Mouse (Mus musculus) retina, adult 2 months (tissue): Measurements from ENCODE around the gene Pgpep1.

ENCODE experiments used
- DNase-seq: peaks from one replicate; pipeline ENCODE4 v3.0.0-alpha.2; 2012; ENCODE audit warnings: low read depth, low spot score

Pgpep1 gene

DNA sequence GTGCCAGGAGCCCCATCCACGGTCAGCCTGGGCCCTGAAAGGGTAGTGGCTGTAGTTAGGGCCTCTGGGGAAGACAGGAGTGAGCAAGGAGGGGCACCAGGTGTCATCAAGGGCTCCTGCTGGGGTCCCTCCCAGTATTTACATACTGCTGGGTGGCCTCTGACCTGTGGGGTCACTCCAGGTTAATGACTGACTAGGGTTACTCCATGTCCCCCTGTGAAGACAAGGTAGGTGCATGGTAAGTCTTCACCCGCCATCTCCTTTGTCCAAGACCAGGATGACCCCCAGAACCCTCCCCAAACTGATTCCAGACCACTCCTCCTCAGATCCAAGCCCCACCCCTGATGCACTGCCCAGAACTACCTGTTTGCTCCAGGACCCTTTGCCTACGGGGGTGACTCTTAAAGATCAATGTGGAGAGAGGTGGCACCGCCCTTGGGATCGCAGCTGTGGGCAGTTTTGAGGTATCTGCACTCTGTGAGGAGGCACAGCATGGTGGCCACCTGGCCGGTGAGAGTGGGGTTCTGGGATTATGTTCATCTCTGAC, 27.8 kb downstream of the Pgpep1 start, which contains the start of gene Gdf15:
Gdf15 (minus strand) TSS at position 111 of the 547 bp plus-strand sequence.
- DNase-seq, result no peak

DNA sequence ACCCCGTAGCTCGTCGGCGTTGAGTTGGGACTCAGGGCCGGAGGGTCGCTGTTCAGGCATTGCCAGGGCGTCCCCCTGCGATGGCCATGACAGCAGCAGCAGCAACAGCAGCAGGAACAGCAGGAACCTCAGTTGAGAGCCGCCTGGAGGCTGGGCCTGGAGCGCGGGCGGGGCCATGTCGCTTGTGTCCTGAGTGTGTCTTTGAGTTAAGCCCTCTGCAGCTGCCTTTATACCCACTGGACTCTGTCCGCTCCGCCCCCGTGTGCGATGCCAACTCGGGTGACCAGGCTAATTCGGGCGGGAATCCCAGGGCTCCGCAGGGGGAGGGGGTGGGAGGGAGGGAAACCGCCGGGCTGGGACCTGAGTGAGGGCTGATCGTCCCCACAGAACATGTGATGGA, 28.8 kb downstream of the Pgpep1 start:
- no peak for DNase-seq

DNA sequence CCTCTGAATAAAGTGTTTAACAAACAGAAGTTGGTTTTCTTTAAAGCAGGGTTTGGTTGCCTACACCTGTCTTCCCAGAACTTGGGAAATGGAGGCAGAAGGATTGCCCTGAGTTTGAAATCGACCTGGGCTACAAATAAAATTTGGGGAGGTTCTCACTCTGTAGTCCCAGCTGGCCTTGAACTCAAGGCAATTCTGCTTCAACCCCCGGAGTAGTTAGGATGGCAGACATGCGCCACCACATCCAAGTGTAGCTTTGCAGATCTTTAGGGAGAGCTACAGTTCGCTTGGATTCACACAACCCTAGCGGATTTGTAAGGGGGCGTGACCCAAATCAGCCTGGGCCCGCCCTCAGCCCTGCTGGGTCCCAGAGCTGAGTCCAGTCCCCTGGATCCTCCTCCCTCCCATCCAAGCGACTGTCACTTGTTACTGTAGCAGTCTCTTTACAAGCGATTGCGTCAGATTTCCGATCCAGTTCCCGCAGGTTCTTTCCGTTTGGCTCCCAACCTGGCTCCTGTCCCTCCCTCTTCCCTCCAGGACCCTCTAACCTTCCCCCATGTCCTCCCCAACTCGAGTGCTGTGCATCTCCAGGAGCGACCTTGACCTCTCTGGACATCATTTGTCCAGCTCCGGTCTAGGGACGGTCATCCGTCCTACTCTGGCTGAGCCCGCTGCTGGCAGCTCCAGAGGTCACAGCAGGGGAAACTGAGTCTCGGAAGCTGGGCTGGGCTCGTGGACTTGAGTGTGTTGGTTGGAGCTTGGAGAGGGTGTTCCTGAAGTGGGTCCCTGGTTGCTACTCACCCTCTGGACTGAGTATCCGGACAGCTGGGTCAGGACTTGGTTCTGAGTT, 29.4 kb downstream of the Pgpep1 start:
- no peak for DNase-seq

DNA sequence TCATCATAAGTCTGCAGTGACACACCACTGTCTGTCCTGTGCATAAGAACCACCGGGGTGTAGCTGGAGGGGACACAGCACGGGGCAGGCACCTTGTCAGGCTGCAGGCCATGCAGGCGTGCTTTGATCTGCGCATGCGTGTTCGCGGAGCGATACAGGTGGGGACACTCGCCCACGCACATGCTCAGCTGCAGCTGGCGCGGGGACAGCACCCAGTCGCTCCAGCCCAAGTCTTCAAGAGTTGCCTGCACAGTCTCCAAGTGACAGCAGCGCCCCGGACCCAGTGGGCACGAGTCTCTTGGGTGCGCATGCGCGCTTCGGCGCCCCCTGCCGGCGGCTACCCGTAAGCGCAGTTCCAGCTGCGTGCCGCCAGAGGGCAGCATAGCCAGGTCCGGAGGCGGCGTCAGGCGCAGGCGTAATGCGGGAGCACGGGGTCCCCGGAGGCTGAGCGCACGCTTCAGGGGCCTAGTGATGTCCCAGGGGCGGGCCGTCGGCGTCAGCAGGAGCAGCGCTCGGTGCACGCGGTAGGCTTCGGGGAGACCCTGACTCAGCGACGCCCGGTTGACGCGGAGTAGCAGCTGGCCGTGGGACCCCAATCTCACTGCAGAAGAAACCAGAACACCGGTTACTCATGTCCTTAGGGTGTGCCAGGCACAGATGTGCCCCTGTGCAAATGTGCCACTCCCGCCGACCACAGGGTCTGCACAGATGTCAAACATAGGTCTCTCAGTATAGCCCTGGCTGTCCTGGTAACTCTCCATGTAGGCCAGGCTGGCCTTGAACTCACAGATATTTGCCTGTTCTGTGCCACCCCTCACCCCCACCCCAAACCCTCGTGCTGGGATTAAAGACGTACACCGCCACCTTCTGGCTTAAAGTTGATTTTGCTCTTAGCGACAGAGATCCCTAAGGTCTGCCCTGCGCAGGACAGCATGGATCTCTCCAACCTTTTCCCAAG, 30.3 kb downstream of the Pgpep1 start:
- peak; percentile 81 for DNase-seq

DNA sequence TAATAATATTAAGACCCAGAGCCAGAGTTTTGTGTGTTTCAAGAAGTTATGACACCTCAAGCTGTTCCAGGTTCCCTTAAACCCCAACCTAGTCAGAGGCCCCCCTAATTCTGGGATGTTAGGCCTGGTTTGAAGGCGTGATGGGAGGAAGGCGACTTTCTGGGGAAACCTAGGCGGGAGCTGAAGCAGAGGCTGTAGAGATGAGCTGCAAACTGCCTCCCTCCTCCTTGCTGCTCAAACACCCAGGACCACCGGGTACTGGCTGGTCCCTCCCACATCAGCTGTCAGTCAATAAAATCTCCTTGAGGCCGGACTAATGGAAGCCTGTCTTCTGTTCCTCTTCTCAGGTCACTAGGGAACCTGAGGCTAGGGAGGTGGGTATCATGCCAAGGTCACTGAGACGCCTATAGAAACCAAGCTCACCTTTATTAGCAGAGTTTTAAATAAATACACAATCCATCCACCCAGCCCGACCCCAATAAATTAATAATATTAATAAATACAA, 31.1 kb downstream of the Pgpep1 start:
- DNase-seq, result no peak

DNA sequence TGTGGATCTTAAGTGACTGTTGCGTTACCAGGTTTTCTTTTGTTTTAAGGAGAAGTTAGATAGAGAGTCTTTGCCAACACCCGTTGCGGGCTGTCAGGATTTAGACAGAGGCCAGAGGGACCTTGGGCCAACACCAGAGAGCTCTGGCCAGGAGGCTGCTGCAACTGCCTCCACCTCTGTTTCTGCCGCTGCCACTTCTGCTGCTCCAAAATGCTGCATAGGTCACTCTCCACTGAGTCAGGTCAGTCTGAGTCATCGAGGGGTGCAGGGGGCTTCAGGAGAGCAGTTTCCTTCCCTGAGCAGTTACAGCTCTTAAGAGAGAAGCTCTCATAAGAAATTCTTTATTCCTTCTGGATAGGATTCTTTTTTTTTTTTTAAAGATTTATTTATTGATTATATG, 33.1 kb downstream of the Pgpep1 start:
- DNase-seq, result no peak

DNA sequence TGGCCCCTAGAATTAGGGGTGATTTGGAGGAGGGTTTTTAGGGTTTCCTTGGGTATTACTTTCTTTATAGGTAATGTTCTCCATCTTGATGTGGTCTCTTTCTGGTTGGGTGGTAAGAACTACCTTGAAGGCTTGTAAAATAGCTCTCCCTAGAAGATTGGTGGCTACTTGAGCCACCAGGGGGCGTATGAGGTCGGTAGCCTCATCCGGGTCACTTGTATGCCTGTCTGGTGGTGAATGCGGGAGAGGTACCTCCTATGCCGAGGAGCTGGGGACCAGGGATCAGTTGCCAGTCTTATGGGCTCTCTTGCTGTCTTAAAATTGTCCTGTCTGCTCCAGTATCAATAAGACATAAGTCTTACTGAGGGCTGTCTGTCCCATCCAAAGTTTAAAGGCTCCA, 35.1 kb downstream of the Pgpep1 start:
- no peak for DNase-seq

DNA sequence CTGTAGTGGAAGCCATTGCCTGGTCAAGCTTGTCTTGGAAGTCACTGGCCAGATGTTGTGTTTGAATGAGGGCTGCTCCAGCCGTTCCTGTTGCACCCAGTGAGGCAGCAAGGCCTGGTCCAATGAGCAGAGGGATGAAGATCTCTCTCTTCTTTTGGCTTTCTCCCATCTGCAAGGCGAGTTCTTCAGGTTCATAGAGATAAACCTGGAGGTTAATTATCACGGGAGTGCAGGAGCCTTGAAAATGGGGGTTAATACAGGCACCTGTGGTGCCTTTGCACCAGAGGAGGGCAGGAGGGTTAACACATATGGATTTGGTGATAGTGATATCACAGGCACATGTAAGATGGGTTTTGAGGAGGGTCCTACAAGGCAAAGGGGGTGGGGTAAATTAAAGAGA, 38.0 kb downstream of the Pgpep1 start:
- DNase-seq, result no peak

DNA sequence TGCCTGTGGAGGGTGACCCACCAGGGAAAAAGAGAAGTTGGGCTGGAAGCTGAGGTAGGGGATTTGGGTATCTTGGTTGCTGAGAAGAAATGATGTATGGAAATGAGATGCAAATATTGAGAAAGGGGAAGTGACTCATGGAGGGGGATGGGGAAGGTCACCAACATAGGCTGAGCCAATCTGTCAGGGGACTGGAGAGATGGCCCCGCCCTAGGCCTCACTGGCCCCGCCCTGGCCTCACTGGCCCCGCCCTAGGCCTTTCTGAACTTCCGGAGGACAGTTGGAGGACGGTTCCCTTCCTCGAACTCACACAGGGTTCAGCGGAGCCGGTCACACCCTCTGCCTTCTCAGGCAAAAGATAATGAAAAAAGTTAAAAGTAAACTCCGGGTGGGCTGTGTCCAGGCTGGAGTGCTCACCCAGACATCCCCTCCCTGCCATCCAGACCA, 41.3 kb downstream of the Pgpep1 start:
- DNase-seq, result no peak

DNA sequence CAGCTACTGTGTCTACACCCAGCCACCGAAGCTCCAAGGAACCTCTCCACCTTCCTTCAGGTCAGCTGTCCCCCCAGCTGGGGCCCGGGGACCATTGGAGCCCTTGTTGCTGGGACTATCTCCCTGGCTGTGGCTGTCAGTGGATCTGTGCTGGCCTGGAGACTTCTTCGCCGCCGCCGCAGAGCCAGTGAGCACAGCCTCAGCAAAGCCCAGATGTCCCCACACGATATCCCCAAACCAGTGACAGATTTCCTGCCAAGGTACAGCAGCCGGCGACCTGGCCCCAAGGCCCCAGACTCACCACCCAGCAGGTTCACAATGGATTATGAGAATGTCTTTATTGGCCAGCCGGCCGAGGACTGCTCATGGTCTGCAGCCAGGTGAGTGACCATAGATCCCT, 42.2 kb downstream of the Pgpep1 start:
- no peak for DNase-seq

DNA sequence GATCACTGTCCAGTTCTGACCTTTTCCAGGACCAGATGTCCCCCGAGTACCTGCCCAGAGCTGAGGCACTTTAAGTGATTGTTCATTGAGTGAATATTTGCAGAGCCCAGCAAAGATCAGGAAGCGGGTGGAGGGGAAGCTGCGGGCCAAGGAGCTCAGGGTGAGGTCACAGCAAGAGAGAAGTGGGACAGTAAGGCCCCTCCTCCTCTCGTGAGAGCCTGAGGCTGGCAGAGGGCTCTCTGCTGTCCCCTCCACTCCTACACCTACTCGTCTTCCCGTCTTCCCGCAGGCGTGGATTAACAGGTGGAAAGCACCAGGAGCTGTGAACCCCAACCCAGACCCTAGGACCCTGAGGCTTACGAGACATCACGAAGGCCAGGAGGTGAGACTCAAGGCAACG, 43.5 kb downstream of the Pgpep1 start:
- no peak for DNase-seq

DNA sequence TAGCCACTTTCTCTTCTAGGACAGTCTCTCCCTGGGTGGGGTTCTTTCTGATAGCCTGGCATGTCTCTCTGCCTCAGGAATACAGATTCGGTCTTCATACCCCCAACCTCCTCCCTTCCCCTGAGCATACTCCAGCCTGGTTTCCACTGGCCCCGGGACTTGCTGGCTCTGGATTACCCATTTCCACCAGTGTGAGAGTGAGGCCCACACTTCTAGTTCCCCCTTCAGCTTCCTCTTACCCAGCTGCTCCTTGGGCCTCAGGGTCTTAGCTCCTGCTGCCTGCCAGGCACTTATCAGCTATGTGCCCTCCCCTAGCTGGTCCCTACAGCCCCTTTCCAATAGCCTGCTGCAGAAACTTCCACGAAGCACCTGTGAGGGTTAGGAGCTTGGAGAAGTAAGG, 44.3 kb downstream of the Pgpep1 start, which contains the start of gene Lrrc25:
Lrrc25 (plus strand) TSS at position 262 of the 400 bp plus-strand sequence.
- DNase-seq, result no peak

DNA sequence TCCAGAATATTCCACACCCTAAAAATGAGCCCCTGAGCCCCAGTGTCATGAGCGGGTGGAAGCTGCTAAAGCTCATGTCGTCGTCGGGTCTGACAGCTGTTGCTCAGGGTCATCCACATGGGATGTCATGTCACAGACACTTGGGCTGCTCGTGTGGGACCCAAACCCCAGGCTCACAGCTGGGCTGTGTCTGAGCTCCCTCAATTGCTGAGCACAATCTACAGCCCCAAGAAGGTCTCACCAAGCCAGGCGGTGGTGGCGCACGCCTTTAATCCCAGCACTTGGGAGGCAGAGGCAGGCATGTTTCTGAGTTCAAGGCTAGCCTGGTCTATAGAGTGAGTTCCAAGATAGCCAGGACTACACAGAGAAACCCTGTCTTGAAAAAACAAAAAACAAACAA, 44.9 kb downstream of the Pgpep1 start:
- no peak for DNase-seq

DNA sequence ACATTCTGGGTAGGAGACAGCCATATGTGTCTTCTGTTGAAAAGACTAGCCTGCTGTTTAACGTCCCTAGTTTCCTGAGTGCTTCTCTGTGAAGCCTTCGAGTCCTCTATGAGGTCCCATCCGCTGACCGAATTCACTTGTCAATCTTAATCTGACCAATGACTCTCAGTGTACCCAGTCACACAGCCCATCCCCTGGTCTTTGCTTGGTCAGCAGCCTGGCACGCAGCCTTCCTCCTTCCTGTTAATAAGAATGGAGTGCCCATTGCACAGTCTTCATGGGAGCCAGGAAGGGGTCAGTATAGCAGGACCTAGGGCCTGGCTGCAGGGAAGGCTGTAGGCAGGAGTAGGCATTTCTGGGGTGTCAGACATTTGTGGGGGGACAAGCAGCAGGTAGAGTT, 45.7 kb downstream of the Pgpep1 start:
- no peak for DNase-seq

DNA sequence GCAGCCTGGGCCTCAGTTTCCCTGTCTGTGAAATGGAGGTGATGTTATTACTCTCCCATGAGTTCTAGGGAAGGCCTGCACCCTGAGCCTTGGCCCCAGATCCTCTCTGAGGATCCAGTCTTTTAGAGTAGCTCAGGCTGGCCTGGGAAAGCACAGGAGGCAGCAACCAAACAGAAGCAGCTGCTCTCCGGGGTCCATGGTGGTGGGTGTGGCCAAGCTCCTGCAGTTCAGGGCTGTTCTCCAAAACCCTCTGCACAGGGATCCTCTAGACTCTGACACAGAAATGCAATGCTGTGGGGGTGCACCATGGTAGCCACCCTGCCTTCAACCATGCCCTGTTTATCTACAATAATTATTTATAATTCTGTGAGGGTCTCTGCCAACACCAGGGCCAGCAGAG, 46.4 kb downstream of the Pgpep1 start:
- DNase-seq, result no peak

DNA sequence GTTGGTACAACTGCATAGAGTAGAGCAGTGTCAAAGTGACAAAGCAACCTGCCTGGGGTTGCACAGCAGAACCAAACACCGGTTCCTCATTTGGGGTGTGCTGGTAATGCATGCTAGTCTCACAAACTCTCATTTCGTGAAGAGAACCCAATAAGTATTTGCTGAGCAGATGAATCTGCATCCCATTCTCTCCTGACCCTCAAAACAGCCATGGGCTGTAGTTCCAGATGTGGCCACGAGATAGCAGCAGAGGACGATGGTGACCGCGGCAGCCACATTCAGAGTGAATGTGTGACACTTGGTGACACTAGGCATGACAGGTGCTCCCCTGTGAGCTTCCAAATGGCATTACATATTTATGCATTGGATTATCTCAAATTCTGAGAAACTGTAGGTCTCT, 48.3 kb downstream of the Pgpep1 start:
- DNase-seq, result no peak

DNA sequence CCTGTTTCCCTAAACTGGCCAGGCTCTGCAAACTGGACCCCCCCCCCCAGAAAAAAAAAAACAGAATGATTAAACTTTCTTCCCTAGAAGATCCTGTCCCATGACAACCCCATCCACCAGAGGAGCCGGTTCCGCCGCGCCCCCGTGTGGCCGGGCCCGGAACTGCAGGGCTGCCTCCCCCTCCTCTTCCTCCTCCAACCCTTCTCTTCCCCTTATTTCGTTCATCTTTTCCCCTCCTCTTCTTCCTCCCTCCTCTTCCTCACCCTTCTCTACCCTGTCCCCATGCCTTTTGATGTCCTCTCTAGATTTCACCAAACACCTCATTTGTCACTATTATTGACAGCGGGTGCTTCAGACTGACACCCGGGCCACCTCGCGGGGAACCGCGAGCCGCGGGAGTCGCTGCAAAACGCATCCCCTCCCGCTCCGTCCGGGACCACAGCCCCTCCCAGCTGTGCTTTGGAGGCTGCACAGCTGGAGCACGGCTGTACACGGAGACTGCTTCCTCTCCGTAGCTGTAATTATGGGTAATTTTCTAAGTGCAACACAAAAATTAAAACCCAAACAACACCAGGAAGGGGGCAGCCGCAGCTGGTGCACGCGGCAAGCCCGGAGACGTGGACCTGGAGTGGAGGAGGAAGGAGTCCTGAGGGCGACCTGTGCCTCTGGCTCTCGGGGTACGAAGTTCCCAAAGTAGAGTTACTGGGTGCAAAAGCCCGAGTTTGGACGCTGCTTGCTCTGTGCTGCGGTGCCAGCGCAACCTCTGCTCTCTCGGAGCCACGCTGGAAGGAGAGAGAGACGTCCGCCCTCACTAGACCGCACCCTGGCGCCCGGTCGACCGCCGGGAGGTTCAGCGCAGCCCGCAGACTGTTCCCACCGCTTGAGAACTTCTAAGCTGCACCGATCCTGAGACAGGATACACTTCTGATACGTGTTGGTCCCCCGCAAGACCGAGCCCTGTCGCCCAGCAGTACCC, 49.1 kb downstream of the Pgpep1 start:
- no peak for DNase-seq

DNA sequence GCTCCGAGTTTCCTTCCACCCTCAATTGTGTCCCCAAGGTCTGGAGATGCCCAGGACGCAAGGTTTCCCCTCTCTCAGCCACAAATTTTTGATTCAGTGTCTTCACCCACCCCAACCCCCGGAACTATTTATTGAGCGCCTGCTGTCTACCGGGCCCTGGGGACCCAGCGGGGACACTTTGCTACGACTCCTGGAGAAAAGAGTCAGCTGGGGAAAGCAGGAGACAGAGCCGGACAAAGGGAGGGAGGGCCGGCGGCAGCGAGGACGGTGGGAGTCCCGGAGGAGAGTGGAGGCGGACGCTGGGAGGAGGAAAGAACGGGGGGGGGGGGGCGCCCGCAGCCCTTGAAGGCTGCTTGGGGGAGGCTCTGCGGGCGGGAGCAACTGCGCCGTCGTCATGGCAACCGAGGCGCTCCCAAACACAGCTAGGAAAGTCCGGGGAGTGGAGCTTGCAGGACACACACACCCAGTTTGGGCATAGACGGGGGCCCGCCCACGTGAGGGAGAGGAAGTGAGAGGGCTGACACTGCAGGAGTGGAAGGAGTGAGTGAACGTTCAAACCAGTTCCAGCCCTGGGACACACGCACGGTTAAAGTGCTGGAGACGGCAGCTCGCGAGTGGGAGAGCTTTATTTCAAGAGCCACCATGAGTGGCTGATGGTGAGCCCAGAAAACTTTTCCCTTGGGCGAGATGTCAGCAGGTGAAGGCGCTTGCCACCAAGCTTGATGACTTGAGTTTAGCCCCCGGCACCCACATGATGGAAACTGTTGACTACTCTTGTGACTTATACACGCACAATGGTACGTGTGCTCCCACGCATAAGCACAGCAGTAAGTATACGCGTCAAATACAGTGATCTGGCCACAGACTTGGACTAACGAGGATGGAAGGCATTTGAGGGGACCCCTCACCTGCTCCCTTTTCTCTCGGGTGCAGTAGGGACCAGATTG, 50.1 kb downstream of the Pgpep1 start:
- no peak for DNase-seq

DNA sequence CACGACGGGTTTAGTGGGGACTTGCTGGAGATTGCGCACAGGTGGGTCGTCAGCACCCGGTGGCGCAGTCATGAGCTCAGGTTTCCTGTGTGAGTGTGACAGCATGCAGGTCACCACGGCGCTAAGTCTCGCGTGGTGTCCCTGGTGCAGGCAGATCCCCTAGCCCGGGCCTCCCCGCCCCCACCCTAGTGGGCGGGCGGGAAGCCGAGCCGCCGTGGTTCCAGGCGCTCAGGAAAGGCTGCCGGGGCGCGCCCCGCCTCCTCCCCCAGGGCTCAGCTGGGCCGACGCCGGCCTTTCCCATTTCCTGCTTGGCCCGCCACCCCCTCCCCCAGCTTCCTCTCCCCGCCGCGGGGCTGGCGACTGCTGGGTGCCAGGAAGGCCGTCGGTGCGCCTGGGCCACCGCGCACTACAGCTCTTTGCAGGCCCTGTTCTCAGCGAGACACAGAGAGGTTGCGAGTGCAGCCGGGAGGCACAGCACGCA, 50.8 kb downstream of the Pgpep1 start:
- DNase-seq, result no peak
